32 mouse cellular contexts compared by ENCODE assay signal in genomic region chr3:28189371-28189770, GRCm38 (mm10).
DNase-seq lines count a peak whose midpoint lies in the region; ATAC-seq and TF ChIP-seq lines count a peak whose summit lies in the region.
"Had no signal": no experiment of that assay in that cellular context is flagged by ENCODE, and none has a peak within 500 bp of the region (broad histone marks: within the 10 kb centered on the region; RNA-seq: fewer than 3 reads in every experiment).

No protein-coding gene starts in this region.

- DNase-seq in embryo, embryonic 11 days = peak; percentile 18
- no peak for DNase-seq in embryo, embryonic 9.5 days (ENCODE audit: extremely low spot score)
- no peak for DNase-seq in heart, postnatal 14 days
- DNase-seq in 3134 (ENCODE audit: extremely low read depth, insufficient read length, low spot score) = peak; percentile 14
- peak; percentile 65 for DNase-seq in embryonic facial prominence, embryonic 14.5 days (ENCODE audit: low spot score)
- DNase-seq in layer of hippocampus, adult 2 months (ENCODE audit: low spot score in 2 of 2) = no peak
- DNase-seq in cerebellum, postnatal 4 days (ENCODE audit: low spot score in 2 of 2) = no peak
- DNase-seq: adrenal gland, adult 2 months; adrenal gland, postnatal 36 days; cerebellum, adult 18-20 months; cerebellum, postnatal 14 days; gastrocnemius, adult 2 months; kidney, adult 18-20 months; kidney, postnatal 36 days; left cerebral cortex, postnatal 4 days; liver; lung, adult 2 months; lung, postnatal 10 days; midbrain, embryonic 14.5 days; retina, postnatal 1 day; right cerebral cortex, postnatal 14 days; thymus, adult 18-20 months; thymus, postnatal 36 days had no signal

- no peak overlapping the region for H3K4me2 ChIP-seq in heart, embryonic 12.5 days
- H3K4me2 ChIP-seq in embryonic facial prominence, embryonic 14.5 days (ENCODE audit: low read depth, low read length) = no peak overlapping the region
- H3K4me2 ChIP-seq: forebrain, embryonic 15.5 days; neural tube, embryonic 15.5 days; stomach, embryonic 15.5 days had no signal

- no peak overlapping the region for H3K27ac ChIP-seq in heart, embryonic 12.5 days (ENCODE audit: poor library complexity, severe bottlenecking)
- H3K27ac ChIP-seq in embryonic facial prominence, embryonic 14.5 days (replicated peaks; ENCODE audit: low read depth, low read length) = no peak overlapping the region
- H3K27ac ChIP-seq in layer of hippocampus, adult 2 months = no peak overlapping the region
- H3K27ac ChIP-seq: forebrain, embryonic 10.5 days; forebrain, embryonic 15.5 days; liver, embryonic 14.5 days; macrophage; neural tube, embryonic 15.5 days; stomach, embryonic 15.5 days had no signal

- intact Hi-C loops in heart, postnatal 14 days (cut with DNase I) = no loop called here

- no peak overlapping the region for H3K4me3 ChIP-seq in heart, embryonic 12.5 days
- no peak overlapping the region for H3K4me3 ChIP-seq in embryonic facial prominence, embryonic 14.5 days (ENCODE audit: low read depth, low read length)
- H3K4me3 ChIP-seq in layer of hippocampus, adult 2 months = no peak overlapping the region
- H3K4me3 ChIP-seq: forebrain, embryonic 10.5 days; forebrain, embryonic 15.5 days; gastrocnemius, adult 2 months; neural tube, embryonic 15.5 days; stomach, embryonic 15.5 days had no signal

- no peak overlapping the region for H3K9ac ChIP-seq in heart, embryonic 12.5 days
- no peak overlapping the region for H3K9ac ChIP-seq in embryonic facial prominence, embryonic 14.5 days (ENCODE audit: low read depth, low read length)
- H3K9ac ChIP-seq: forebrain, embryonic 15.5 days; liver, embryonic 14.5 days; neural tube, embryonic 15.5 days; stomach, embryonic 15.5 days had no signal

- H3K36me3 ChIP-seq in heart, embryonic 12.5 days = no peaks in the 10 kb centered on the region
- no peaks in the 10 kb centered on the region for H3K36me3 ChIP-seq in embryonic facial prominence, embryonic 14.5 days (ENCODE audit: control insufficient read depth, insufficient read depth, low read length)
- H3K36me3 ChIP-seq: forebrain, embryonic 10.5 days; forebrain, embryonic 15.5 days; neural tube, embryonic 15.5 days; stomach, embryonic 15.5 days had no signal

- no peak for TF ChIP-seq CTCF in layer of hippocampus, adult 2 months (conservative IDR thresholded peaks at IDR 0.05)

- no peaks in the 10 kb centered on the region for H3K27me3 ChIP-seq in heart, embryonic 12.5 days (replicated peaks)
- H3K27me3 ChIP-seq in embryonic facial prominence, embryonic 14.5 days (replicated peaks; ENCODE audit: control insufficient read depth, insufficient read depth, low read length) = no peaks in the 10 kb centered on the region
- H3K27me3 ChIP-seq: forebrain, embryonic 15.5 days; neural tube, embryonic 15.5 days; stomach, embryonic 15.5 days had no signal

- H3K4me1 ChIP-seq in heart, embryonic 12.5 days (replicated peaks) = peaks cover 15% of the 10 kb centered on the region
- peaks cover 2% of the 10 kb centered on the region; the same call in 1 of the 2 replicates for H3K4me1 ChIP-seq in embryonic facial prominence, embryonic 14.5 days (ENCODE audit: control insufficient read depth, insufficient read depth, low read length)
- H3K4me1 ChIP-seq: forebrain, embryonic 15.5 days; neural tube, embryonic 15.5 days; stomach, embryonic 15.5 days had no signal

- H3K9me3 ChIP-seq in heart, embryonic 12.5 days (replicated peaks) = no peaks in the 10 kb centered on the region
- no peaks in the 10 kb centered on the region for H3K9me3 ChIP-seq in embryonic facial prominence, embryonic 14.5 days (ENCODE audit: control insufficient read depth, low read length)
- H3K9me3 ChIP-seq: forebrain, embryonic 10.5 days; forebrain, embryonic 15.5 days; neural tube, embryonic 15.5 days; stomach, embryonic 15.5 days had no signal

- ATAC-seq in heart, embryonic 12.5 days (ENCODE audit: insufficient number of reproducible peaks, low FRiP score) = peak; percentile 36; the same call in 1 of the 2 replicates
- ATAC-seq in embryonic facial prominence, embryonic 14.5 days (ENCODE audit: low read depth) = 0 out of 2 replicates have a peak, but pooled peaks have one; percentile 45
- ATAC-seq: activated CD4-positive, CD25-positive, alpha-beta regulatory T cell, adult 4 months; forebrain, embryonic 15.5 days; hindbrain, embryonic 16.5 days had no signal

- 47% methylated on average over 2 of the region's 2 CpGs for WGBS in heart, embryonic 12.5 days
- WGBS in embryonic facial prominence, embryonic 14.5 days = 72% methylated on average over 2 of the region's 2 CpGs

Comparison
In these comparisons a context has a peak if more than half of its experiments do, and no peak if none do; other contexts are left out.
1. DNase-seq: peak in embryo, embryonic 11 days (single experiment), 3134 (single experiment) and embryonic facial prominence, embryonic 14.5 days (single experiment); none in embryo, embryonic 9.5 days (single experiment), heart, postnatal 14 days (0 of 2), layer of hippocampus, adult 2 months (0 of 2) and cerebellum, postnatal 4 days (0 of 2).